Mouse (Mus musculus): ENCODE measurements around the gene Itpka.
"Not testable (repeated sequence)": the region's sequence is repeated elsewhere in the genome, so short reads cannot be mapped to it uniquely, and the experiment has no call there.

Itpka gene

DNA sequence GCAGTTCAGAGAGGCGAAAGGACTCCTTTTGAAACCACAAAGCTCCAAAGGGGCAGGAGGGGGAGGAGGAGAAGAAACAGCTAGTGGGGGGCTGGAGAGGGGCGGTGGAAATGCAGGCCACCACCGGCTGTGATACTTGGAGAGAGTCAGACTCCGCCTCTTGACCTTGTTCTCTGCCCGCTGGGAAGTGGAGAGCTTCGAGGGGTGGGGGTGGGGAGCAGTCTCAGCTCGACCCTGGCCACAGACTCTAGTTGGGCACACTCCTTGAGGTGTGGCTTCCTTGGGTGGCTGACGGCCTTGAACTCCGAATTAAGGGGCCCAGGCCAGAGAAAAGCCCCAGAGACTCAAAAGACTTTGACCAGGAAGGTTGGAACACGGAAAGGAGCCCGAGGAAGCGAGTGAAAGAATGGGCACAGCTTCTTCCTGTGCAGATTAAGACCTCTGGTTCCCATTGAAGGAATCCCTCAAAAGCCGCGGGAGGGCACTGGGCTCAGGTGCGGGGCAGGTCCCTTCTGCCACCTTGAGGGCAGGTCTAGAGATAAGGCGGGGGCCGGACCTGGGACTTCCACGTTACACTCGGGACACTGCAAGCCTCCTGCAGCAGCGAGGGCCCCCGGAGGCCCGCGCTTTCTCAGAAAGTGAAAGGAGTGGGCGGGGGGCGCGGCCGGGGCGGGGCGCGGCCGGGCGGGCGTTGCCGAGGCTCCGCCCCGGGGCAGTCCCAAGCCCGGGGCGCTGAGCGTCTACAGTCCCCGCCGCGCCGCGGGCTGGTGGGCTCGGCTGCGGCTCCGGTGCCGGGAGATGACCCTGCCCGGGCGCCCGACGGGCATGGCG lies at the start of gene Itpka:
TSS of gene Itpka (plus strand) at position 757 of the 831 bp plus-strand sequence.
- peak; percentile 71 to 75 for DNase-seq

DNA sequence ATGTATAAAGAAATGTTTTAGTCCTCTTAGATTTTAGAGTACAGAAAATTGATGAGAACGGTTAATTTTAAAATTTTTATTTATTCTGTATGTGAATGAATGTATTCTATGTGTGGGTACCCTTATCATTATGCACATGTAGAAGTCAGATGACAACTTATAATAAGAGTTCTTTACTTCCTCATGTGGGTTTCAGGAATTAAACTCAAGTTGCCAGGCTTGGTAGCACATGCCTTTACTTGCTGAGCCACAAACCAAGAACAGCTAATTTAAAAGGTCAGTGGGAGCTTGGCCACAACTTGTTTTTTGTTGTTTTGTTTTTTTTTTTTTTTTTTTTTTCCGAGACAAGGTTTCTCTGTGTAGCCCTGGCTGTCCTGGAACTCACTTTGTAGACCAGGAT lies 47.3 kb upstream of the Itpka start:
- no peak for DNase-seq

GRCm38 (mm10) chr2:119696111-119696510 lies 46.0 kb upstream of the Itpka start:
- DNase-seq: no peak

- DNase-seq: no peak
Observed at GRCm38 (mm10) chr2:119698472-119698871, 43.7 kb upstream of the Itpka start.

- DNase-seq: no peak
Observed at GRCm38 (mm10) chr2:119699962-119700361, 42.2 kb upstream of the Itpka start.

DNA sequence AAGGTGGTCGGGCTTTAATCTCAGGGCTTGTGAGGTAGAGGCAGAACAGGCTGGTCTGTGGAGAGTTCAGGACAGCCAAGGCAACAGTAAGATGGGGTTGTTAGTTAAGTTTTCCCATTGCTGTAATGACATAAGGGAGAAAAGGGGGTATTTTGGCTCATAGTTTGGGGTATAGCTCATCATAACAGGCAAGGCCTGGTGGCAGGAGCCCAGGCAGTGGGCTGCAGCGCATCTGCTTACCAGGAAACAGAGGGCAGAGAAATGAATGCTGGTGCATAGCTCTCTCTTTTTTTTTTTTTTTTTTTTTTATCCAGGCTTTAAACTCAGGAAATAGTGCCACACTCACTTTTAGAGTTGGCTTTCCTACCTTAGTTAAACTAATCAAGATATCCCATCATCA lies 39.0 kb upstream of the Itpka start:
- no peak for DNase-seq

GRCm38 (mm10) chr2:119707676-119708075 lies 34.5 kb upstream of the Itpka start:
- no peak for DNase-seq

GRCm38 (mm10) chr2:119710011-119710410 lies 32.1 kb upstream of the Itpka start:
- no peak for DNase-seq

DNA sequence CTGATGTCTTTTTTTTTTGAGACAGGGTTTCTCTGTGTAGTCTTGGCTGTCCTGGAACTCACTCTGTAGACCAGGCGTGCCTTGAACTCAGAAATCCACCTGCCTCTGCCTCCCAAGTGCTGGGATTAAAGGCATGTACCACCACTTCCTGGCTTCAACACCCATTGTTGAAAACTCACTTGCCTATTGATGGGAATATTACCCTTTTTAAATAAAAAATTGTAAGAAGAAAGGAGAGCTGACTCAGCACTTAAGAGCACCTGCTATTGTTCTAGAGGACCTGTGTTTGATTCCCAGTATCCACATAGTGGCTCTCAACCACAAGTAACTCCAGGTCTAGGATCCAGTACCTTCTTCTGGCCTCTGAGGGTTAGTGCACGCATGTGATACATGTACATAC lies 26.3 kb upstream of the Itpka start:
- DNase-seq: not testable (repeated sequence)

- no peak for DNase-seq
Observed at GRCm38 (mm10) chr2:119721070-119721469, 21.1 kb upstream of the Itpka start.

DNA sequence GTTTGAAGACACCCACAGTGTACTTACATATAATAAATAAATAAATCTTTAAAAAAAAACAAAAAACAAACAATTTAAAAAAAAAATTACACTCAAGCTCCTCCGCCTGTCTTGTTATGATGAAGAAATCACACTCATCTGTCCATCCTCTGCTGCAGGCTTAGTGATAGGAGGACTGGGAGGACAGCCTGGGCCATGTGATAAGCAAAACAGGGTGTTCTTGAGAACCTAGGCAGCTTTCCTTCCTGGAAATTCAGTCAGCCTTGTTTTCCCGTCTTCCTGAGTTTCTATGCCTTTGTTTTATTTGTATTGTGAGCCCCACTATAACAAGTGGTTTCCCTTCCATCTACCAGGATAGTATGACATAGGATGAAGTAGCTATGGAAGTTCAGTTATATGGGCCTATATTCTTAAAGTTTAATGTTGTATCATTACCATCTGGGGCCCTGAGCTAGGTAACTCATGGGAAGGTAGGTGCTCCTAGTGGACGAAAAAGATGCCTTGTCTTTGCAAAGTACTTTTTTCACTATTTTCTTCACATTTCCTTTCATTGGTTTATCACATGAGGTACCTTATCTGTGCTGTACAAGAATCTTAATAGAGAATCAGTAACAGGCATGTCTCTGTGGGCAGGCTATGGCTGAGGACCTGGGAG lies 14.2 kb upstream of the Itpka start:
- no peak for DNase-seq

GRCm38 (mm10) chr2:119730735-119731134 lies 11.4 kb upstream of the Itpka start:
- no peak for DNase-seq

DNA sequence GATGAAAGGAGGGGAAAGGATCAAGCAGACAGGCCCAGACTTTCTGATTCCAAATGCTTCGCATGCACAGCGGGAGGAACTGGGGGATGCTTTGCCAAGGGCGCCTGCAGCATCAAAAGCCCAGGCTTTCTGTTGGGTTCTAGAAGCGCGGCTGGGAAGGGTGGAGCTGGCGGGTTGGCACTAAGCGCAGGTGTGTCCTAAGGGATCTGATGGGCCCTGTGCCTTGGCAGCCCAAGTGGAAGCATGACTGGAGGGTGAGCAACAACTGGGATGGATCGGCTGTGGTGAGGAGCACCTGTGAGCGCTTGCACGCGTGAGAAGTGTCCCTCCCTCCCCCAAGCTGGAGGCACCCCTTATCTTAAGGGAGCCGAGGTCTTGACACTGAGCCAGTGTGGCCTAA lies 5.0 kb upstream of the Itpka start:
- no peak for DNase-seq

DNA sequence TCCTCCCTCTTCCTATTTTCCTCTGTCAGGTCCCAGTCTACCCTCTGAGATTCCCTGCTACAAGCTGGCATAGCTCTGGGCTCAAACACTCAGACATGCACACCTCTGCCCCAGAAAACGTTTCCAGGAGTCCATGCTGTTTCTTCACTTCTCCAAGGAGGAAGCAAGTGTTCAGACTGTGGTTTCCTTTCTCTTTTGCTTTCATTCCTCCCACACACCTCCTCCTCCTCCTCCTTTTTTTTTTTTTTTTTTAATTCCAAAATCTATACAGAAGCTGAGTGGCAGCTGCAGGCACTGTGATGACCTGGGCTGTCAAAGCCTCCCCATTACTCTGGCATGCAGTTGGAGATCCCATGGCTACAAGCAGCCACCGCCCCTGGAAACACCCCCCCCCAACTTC lies 1.6 kb upstream of the Itpka start:
- DNase-seq: no peak

DNA sequence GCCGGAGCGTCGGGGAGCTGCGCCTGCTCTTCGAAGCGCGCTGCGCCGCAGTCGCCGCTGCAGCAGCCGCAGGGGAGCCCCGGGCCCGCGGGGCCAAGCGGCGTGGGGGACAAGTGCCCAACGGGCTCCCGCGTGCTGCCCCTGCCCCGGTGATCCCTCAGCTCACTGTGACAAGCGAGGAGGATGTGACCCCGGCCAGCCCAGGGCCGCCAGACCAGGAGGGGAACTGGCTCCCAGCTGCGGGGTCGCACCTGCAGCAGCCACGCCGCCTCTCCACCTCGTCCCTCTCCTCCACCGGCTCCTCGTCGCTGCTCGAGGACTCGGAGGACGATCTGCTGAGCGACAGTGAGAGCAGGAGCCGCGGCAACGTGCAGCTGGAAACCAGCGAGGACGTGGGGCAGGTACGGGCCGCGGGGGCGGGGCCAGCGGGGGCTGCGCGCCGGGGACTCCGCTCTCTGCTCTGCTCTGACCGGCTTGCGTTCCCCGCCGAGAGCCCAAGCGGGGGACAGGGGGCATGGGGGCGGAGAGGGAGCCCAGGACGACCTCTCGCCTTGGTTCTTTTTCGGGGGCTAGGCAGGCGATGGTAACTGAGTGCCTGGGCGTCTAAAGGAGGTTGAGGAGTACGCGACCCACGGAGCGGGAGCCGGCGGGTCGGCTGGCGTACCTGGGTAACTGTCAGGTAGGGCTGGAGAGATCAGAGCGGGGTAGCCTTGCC lies 481 bp downstream of the Itpka start:
- DNase-seq: peak; percentile 43 to 52

- no peak for DNase-seq
Observed at GRCm38 (mm10) chr2:119743176-119743807, 1.2 kb downstream of the Itpka start.

DNA sequence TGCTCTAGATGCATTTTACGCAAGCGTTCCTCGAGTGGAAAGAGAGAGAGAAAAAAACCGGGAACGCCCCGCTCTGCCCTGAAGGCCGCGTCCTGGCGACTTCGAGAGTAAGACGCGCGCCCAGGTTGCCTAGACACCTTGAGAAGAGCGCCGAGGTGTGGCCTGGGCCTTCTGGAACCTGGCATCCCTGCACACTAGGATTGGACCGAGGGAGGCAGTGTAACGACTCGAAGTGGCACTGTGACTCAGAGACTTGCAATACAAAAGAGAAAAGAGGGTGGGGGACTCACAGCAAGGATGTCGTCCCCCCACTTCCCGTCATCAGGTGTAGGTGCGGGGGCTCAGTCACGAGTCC lies 1.6 kb downstream of the Itpka start:
- DNase-seq: peak; percentile 34 to 53

DNA sequence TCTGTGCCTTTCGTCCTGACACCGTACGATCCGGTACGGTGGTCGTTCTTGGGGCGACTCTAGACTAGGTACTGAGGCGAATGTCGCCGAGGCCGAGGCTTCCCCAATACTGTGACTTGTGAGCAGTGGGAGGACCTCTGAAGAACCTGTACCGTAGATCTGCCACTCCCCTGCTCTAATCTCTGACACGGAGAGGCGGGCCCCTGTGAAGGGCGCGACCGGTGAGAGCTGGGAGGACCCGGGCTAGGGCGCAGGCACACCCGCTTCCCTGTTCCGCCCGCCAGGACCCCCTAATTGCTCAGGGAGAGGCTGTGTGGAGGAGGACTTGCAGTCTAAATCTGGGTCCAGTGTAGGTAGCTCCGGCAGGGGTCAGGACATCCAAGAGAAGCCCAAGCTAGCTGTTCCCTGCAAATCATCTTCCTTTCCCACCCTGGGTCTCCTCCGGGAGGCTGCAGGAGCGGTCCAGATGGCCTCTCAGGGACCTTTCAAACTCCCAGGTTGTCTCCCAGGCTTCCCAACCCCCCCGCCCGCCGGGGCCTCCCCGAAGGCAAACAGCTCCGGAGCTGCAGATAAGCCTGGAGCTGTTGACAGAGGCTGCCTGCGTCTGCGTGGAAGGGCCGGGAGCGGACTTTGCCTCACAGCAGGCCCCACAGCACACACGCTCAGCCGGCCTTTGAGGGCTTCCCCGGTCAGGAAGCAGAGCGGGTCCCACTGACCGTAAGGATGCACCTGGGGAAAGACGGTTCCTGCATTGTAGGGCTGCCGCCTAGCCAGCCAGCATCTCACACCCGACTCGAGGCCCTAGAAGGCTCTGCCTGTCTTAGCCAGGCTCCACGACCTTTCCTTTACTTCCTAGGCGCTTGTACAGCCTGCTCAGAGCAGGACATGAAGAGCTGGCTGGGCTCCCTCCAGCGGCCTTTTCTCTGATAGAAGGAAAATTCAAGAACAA lies 2.3 kb downstream of the Itpka start:
- peak; percentile 35 to 50 for DNase-seq

DNA sequence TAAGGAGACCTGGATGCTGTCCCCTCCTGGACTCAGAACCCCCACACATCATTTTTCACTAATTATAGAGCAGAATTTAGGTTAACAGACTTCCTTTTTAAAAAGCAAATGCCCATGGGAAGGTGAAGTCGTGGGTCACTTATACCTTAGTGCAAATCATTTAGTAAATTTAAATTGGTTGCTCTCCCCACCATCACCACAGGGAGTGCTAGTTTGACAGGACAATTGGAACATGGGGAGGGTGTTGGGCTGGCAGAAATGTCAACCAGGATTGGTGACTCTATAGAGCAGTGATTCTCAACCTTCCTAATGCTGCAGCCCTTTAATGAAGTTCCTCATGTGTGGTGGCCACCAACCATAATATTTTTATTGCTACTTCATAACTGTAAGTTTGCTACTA lies 3.1 kb downstream of the Itpka start:
- peak in 1 of 2 experiments; percentile 34 for DNase-seq

- no peak for DNase-seq
Observed at GRCm38 (mm10) chr2:119747554-119747953, 5.4 kb downstream of the Itpka start.

- no peak for DNase-seq
Observed at GRCm38 (mm10) chr2:119749260-119749659, 7.1 kb downstream of the Itpka start.

DNA sequence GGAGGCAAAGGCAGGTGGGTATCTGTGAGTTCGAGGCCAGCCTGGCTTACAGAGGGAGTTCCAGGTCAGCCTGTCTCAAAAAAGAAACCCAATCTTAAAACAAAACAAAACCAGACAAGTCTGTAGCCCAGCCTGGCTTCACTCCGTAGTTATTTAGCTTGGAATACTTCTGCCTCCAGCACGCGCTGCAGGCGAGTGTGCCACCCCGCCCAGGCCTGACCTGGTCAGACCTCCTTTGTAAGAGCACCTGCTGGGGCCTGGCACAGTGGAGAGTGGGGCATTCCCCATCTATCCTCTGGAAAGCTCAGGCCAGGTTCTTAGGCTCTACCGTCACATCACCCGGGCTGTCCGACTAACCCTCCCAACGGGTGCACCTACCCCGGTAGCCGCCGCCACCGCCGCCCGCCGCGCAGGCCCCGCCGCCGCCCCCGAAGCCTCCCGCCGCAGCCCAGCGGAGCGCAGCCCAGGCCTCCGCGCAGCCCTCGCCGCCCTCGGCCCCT lies 15.5 kb downstream of the Itpka start:
- DNase-seq: no peak

Data from lung, postnatal 4 days (tissue).